9 mouse cellular contexts compared by ENCODE assay signal in genomic region chr1:170586715-170587114, GRCm38 (mm10). TPM values are rescaled to one million over a fixed set of nuclear protein-coding genes. Genes with fewer than 3 reads are reported as not detected.
DNase-seq lines count a peak whose midpoint lies in the region; ATAC-seq lines count a peak whose summit lies in the region.
"Had no signal": no experiment of that assay in that cellular context is flagged by ENCODE, and none has a peak within 500 bp of the region (broad histone marks: within the 10 kb centered on the region; RNA-seq: fewer than 3 reads in every experiment).

No protein-coding gene starts in this region.

- H3K9me3 ChIP-seq in hindbrain, embryonic 15.5 days = no peaks in the 10 kb centered on the region
- no peaks in the 10 kb centered on the region for H3K9me3 ChIP-seq in hindbrain, embryonic 12.5 days (replicated peaks)
- H3K9me3 ChIP-seq in midbrain, embryonic 14.5 days (ENCODE audit: control insufficient read depth, low read length) = no peaks in the 10 kb centered on the region; the same call in 1 of the 2 replicates
- H3K9me3 ChIP-seq in midbrain, embryonic 10.5 days (replicated peaks) = peaks cover 10% of the 10 kb centered on the region

- H3K4me2 ChIP-seq in hindbrain, embryonic 15.5 days = peak overlapping the region; percentile 83
- no peak overlapping the region for H3K4me2 ChIP-seq in hindbrain, embryonic 12.5 days (replicated peaks)
- peak overlapping the region; percentile 91; the same call in 1 of the 2 replicates for H3K4me2 ChIP-seq in midbrain, embryonic 14.5 days (ENCODE audit: low read length)

- H3K27me3 ChIP-seq in hindbrain, embryonic 15.5 days = peaks cover 7% of the 10 kb centered on the region; the same call in 1 of the 2 replicates
- H3K27me3 ChIP-seq in hindbrain, embryonic 12.5 days = peaks cover 9% of the 10 kb centered on the region
- H3K27me3 ChIP-seq in midbrain, embryonic 14.5 days (ENCODE audit: control insufficient read depth, insufficient read depth, low read length) = 0 out of 2 replicates have a peak, but pooled peaks cover 6% of the 10 kb centered on the region
- peaks cover 36% of the 10 kb centered on the region for H3K27me3 ChIP-seq in midbrain, embryonic 10.5 days (ENCODE audit: low read depth, poor library complexity, severe bottlenecking)

- WGBS in hindbrain, embryonic 15.5 days = 65% methylated on average over 6 of the region's 6 CpGs
- WGBS in hindbrain, embryonic 12.5 days = 84% methylated on average over 6 of the region's 6 CpGs
- 84% methylated on average over 6 of the region's 6 CpGs for WGBS in midbrain, embryonic 14.5 days
- WGBS in midbrain, embryonic 10.5 days = 80% methylated on average over 6 of the region's 6 CpGs

- no peak overlapping the region for H3K4me3 ChIP-seq in hindbrain, embryonic 15.5 days
- H3K4me3 ChIP-seq in hindbrain, embryonic 12.5 days = no peak overlapping the region
- H3K4me3 ChIP-seq in midbrain, embryonic 14.5 days (replicated peaks; ENCODE audit: low read depth, low read length) = no peak overlapping the region
- H3K4me3 ChIP-seq in midbrain, embryonic 10.5 days = no peak overlapping the region

- no peaks in the 10 kb centered on the region for H3K36me3 ChIP-seq in hindbrain, embryonic 15.5 days
- H3K36me3 ChIP-seq in hindbrain, embryonic 12.5 days = 0 out of 2 replicates have a peak, but pooled peaks cover 5% of the 10 kb centered on the region
- no peaks in the 10 kb centered on the region for H3K36me3 ChIP-seq in midbrain, embryonic 14.5 days (ENCODE audit: control insufficient read depth, insufficient read depth, low read length)
- H3K36me3 ChIP-seq in midbrain, embryonic 10.5 days = peaks cover 12% of the 10 kb centered on the region

- ATAC-seq in frontal cortex, adult (ENCODE audit: low TSS enrichment) = peak; percentile 55
- ATAC-seq in hindbrain, embryonic 15.5 days (ENCODE audit: low FRiP score, low read depth) = no peak
- no peak for ATAC-seq in hindbrain, embryonic 12.5 days (ENCODE audit: low FRiP score)
- ATAC-seq in midbrain, embryonic 14.5 days (ENCODE audit: low FRiP score, low TSS enrichment) = no peak
- ATAC-seq in monocyte, adult 5-6 weeks (replicated peaks; ENCODE audit: insufficient number of reproducible peaks, low FRiP score, low TSS enrichment, poor library complexity, severe bottlenecking) = no peak

- DNase-seq in frontal cortex, adult 2 months (ENCODE audit: extremely low spot score in 1 of 2, low spot score in 1 of 2) = no peak
- DNase-seq in midbrain, embryonic 14.5 days = no peak
- DNase-seq in midbrain, embryonic 10.5 days (ENCODE audit: low spot score) = no peak
- peak; percentile 32 to 42 for DNase-seq in right cerebral cortex, postnatal 36 days (ENCODE audit: low spot score in 2 of 2)
- DNase-seq: lung, adult 2 months had no signal

- H3K4me1 ChIP-seq in hindbrain, embryonic 15.5 days (replicated peaks) = peaks cover 21% of the 10 kb centered on the region
- H3K4me1 ChIP-seq in hindbrain, embryonic 12.5 days = peaks cover 13% of the 10 kb centered on the region
- H3K4me1 ChIP-seq in midbrain, embryonic 14.5 days (ENCODE audit: control insufficient read depth, insufficient read depth, low read length) = peaks cover 11% of the 10 kb centered on the region
- peaks cover 18% of the 10 kb centered on the region for H3K4me1 ChIP-seq in midbrain, embryonic 10.5 days

- no peak overlapping the region for H3K27ac ChIP-seq in hindbrain, embryonic 15.5 days (replicated peaks)
- no peak overlapping the region for H3K27ac ChIP-seq in hindbrain, embryonic 12.5 days
- H3K27ac ChIP-seq in midbrain, embryonic 14.5 days (replicated peaks; ENCODE audit: low read depth, low read length) = no peak overlapping the region
- no peak overlapping the region for H3K27ac ChIP-seq in midbrain, embryonic 10.5 days (replicated peaks)

- no peak overlapping the region for H3K9ac ChIP-seq in hindbrain, embryonic 15.5 days
- no peak overlapping the region for H3K9ac ChIP-seq in hindbrain, embryonic 12.5 days
- no peak overlapping the region for H3K9ac ChIP-seq in midbrain, embryonic 14.5 days (replicated peaks; ENCODE audit: low read length)

RNA-seq across cellular contexts. Expression of gene Nos1ap, which starts 2.9 kb away (rescaled TPM):
- polyA plus RNA-seq in frontal cortex, adult 2 months (2012; rRNA removed) = 93.5 and 99.6 TPM in 2 replicates
- 17.3 and 21.3 TPM in 2 replicates for polyA plus RNA-seq in hindbrain, embryonic 15.5 days (2015; fragmentation: Nextera tagmentation; extraction: Ambion mirVana)
- 15.5 and 22.7 TPM in 2 replicates for polyA plus RNA-seq in hindbrain, embryonic 12.5 days (2016; fragmentation: Nextera tagmentation; extraction: Ambion mirVana)
- 13.0 and 16.9 TPM in 2 replicates for polyA plus RNA-seq in midbrain, embryonic 14.5 days (2014; fragmentation: Nextera tagmentation; extraction: Ambion mirVana)
- polyA plus RNA-seq in midbrain, embryonic 10.5 days (2016; fragmentation: Nextera tagmentation; extraction: Ambion mirVana) = 7.9 and 9.1 TPM in 2 replicates
- total RNA-seq in monocyte, adult 5-6 weeks (2017) = 0.21 to 1.8 TPM (median 1.8 TPM) in 3 replicates

RNA-seq across cellular contexts. Expression of gene Olfml2b, which starts 57.6 kb away (rescaled TPM):
- 2.4 and 3.2 TPM in 2 replicates for polyA plus RNA-seq in frontal cortex, adult 2 months (2012; rRNA removed)
- polyA plus RNA-seq in hindbrain, embryonic 15.5 days (2015; fragmentation: Nextera tagmentation; extraction: Ambion mirVana) = 4.9 and 5.0 TPM in 2 replicates
- polyA plus RNA-seq in hindbrain, embryonic 12.5 days (2016; fragmentation: Nextera tagmentation; extraction: Ambion mirVana) = 8.0 and 10.4 TPM in 2 replicates
- 3.0 and 3.7 TPM in 2 replicates for polyA plus RNA-seq in midbrain, embryonic 14.5 days (2014; fragmentation: Nextera tagmentation; extraction: Ambion mirVana)
- polyA plus RNA-seq in midbrain, embryonic 10.5 days (2016; fragmentation: Nextera tagmentation; extraction: Ambion mirVana) = 6.1 and 7.6 TPM in 2 replicates
- not detected in 3 replicates for total RNA-seq in monocyte, adult 5-6 weeks (2017)

Comparison
In these comparisons a context has a peak if more than half of its experiments do, and no peak if none do; other contexts are left out.
1. DNase-seq: peak in right cerebral cortex, postnatal 36 days (2 of 2); none in frontal cortex, adult 2 months (0 of 2), midbrain, embryonic 14.5 days (single experiment) and midbrain, embryonic 10.5 days (single experiment).